Mouse (Mus musculus) myocyte (in vitro differentiated cells): ENCODE results near the gene B4galt1. TPM values are rescaled to one million over a fixed set of nuclear protein-coding genes. Genes with fewer than 3 reads are reported as not detected.

Source experiments
- H3K27me3 ChIP-seq: one replicate; pipeline ENCODE4 v1.6.1; 2011; ENCODE audit not compliant: control insufficient read depth, insufficient read depth, insufficient read length
- H3K36me3 ChIP-seq: one replicate; pipeline ENCODE4 v1.6.1; 2011; ENCODE audit not compliant: control insufficient read depth, insufficient read depth
- H3K4me2 ChIP-seq: one replicate; pipeline ENCODE4 v1.6.1; 2011; ENCODE audit warnings: low read depth, control low read depth
- H3K4me3 ChIP-seq: one replicate; pipeline ENCODE4 v1.5.1; 2011; ENCODE audit warnings: mild to moderate bottlenecking, control low read depth, moderate library complexity
- H3K79me2 ChIP-seq: one replicate; pipeline ENCODE4 v1.6.1; 2011; ENCODE audit not compliant: control insufficient read depth, insufficient read depth
- H3ac ChIP-seq: one replicate; pipeline ENCODE4 v1.6.1; 2011; ENCODE audit not compliant: control insufficient read depth, insufficient read length
- CEBPB ChIP-seq: IDR thresholded peaks from 2 replicates; pipeline ENCODE4 v1.6.1; 2011; ENCODE audit warnings: mild to moderate bottlenecking, moderate library complexity; ENCODE audit not compliant: poor library complexity, insufficient read depth, severe bottlenecking
- E2F4 ChIP-seq: IDR thresholded peaks from one replicate; pipeline ENCODE4 v1.6.1; 2011; ENCODE audit warnings: mild to moderate bottlenecking, control low read depth, moderate library complexity; ENCODE audit not compliant: insufficient read depth
- MAX ChIP-seq: IDR thresholded peaks from one replicate; pipeline ENCODE4 v1.6.1; 2011; ENCODE audit warnings: low read depth, mild to moderate bottlenecking, control low read depth
- MYOD1 ChIP-seq, 3 experiments: IDR thresholded peaks; one replicate each; pipeline ENCODE4 v1.6.1; 2011; ENCODE audit warnings: control low read depth in 2 of 3, low read depth in 2 of 3, mild to moderate bottlenecking in 2 of 3, moderate library complexity in 1 of 3; ENCODE audit not compliant: insufficient read length in 2 of 3, control insufficient read depth in 1 of 3
- MYOG ChIP-seq, 3 experiments: IDR thresholded peaks; one replicate each; pipeline ENCODE4 v1.6.1; 2011; ENCODE audit warnings: control low read depth in 2 of 3, low read depth in 2 of 3, mild to moderate bottlenecking in 2 of 3; ENCODE audit not compliant: insufficient read length in 2 of 3, control insufficient read depth in 1 of 3, insufficient read depth in 1 of 3
- POLR2A ChIP-seq: IDR thresholded peaks from one replicate; pipeline ENCODE4 v1.6.1; 2011; ENCODE audit warnings: low read depth, mild to moderate bottlenecking, control low read depth, moderate library complexity; ENCODE audit not compliant: insufficient read length
- POLR2AphosphoS2 ChIP-seq: IDR thresholded peaks from one replicate; pipeline ENCODE4 v1.6.1; 2011; ENCODE audit warnings: low read depth, control low read depth; ENCODE audit not compliant: insufficient read length
- REST ChIP-seq: IDR thresholded peaks from one replicate; pipeline ENCODE4 v1.6.1; 2011; ENCODE audit warnings: mild to moderate bottlenecking, control low read depth, moderate library complexity; ENCODE audit not compliant: insufficient read depth, insufficient read length
- SRF ChIP-seq: IDR thresholded peaks from one replicate; pipeline ENCODE4 v1.6.1; 2011; ENCODE audit warnings: low read depth; ENCODE audit not compliant: control insufficient read depth, insufficient read length
- TCF12 ChIP-seq: IDR thresholded peaks from one replicate; pipeline ENCODE4 v1.6.1; 2011; ENCODE audit warnings: mild to moderate bottlenecking, control low read depth; ENCODE audit not compliant: poor library complexity, insufficient read depth, severe bottlenecking
- TCF3 ChIP-seq: IDR thresholded peaks from one replicate; pipeline ENCODE4 v1.6.1; 2011; ENCODE audit warnings: low read depth, control low read depth; ENCODE audit not compliant: insufficient read length
- USF1 ChIP-seq: IDR thresholded peaks from one replicate; pipeline ENCODE4 v1.6.1; 2011; ENCODE audit warnings: low read depth, mild to moderate bottlenecking, control low read depth, moderate library complexity
- polyA plus RNA-seq: library from polyadenylated mRNA; unstranded; fragments of >200 nt; fragmentation: generic; extraction: Trizol; gene quantifications from one replicate; pipeline ENCODE4 v1.2.1, GENCODE M21; 2012; ENCODE audit warnings: missing spikeins

The B4galt1 gene
- polyA plus RNA-seq, 1 experiment: 37.7 TPM

DNA sequence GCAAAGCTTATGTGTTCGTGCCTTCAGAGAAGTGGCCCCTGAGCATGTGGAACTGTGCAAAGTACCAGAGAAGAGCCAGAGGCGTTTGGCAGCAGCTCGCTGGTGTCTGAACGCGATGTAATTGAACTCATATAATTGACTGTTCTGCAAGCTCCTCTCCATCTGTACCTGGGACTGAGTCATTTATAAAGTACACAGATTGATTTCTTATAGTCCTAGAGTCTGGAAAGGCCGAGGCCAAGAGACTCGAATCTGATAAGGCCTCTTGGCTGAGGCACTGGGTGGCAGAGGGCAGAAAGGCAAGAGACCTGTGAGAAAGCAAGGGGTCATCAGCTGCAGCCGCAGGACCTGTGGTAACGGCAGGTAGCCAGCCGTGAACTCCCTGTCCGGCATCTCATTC is 35.0 kb upstream of the B4galt1 start:
- no peaks in the 10 kb centered on the region for H3K36me3 ChIP-seq
- H3K4me2 ChIP-seq: no peak overlapping the region
- H3K79me2 ChIP-seq: no peaks in the 10 kb centered on the region
- H3K4me3 ChIP-seq: no peak overlapping the region
- no peak overlapping the region for H3ac ChIP-seq
- TF ChIP-seq MAX (no peak), SRF (no peak), TCF12 (no peak), POLR2AphosphoS2 (no peak), E2F4 (no peak), MYOG (IDR thresholded peaks at IDR 0.05; ENCODE audit: control insufficient read depth in 1 of 3, insufficient read depth in 1 of 3, insufficient read length in 2 of 3, low read depth in 2 of 3) (no peak), USF1 (no peak), TCF3 (no peak), REST (no peak), POLR2A (no peak), CEBPB (no peak), MYOD1 (IDR thresholded peaks at IDR 0.05; ENCODE audit: control insufficient read depth in 1 of 3, insufficient read length in 2 of 3, low read depth in 2 of 3) (no peak)
- no peaks in the 10 kb centered on the region for H3K27me3 ChIP-seq

DNA sequence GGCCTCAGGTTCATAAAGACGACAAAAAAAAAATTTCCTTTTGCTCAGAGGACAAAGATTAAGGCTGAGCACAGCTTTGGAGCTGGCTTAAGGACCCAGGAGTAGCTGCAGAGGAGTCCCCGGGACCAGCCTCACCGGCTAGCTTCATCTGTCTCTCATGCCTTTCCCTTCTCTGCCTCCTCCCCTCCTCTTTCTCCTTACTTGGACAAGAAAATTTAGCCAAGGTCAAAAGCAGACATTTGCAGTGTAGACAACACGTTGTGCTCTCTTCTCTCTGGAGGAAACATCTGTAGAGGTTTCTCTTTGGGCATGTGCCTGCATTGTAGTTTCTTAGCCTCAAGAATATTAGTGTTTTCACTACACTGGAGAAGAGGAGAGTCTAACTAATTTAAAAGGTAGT is 32.1 kb upstream of the B4galt1 start:
- no peaks in the 10 kb centered on the region for H3K36me3 ChIP-seq
- H3K79me2 ChIP-seq: no peaks in the 10 kb centered on the region
- H3K27me3 ChIP-seq: no peaks in the 10 kb centered on the region
- no peak overlapping the region for H3K4me3 ChIP-seq
- H3ac ChIP-seq: no peak overlapping the region
- no peak overlapping the region for H3K4me2 ChIP-seq
- TF ChIP-seq CEBPB: no peak

- H3K79me2 ChIP-seq: no peaks in the 10 kb centered on the region
- H3ac ChIP-seq: no peak overlapping the region
- no peaks in the 10 kb centered on the region for H3K27me3 ChIP-seq
- H3K4me2 ChIP-seq: no peak overlapping the region
- H3K36me3 ChIP-seq: no peaks in the 10 kb centered on the region
- TF ChIP-seq REST (no peak), MYOG (IDR thresholded peaks at IDR 0.05; ENCODE audit: control insufficient read depth in 1 of 3, insufficient read depth in 1 of 3, insufficient read length in 2 of 3, low read depth in 2 of 3) (no peak), E2F4 (no peak), POLR2A (no peak), SRF (no peak), USF1 (no peak), TCF12 (no peak), MAX (no peak), TCF3 (no peak), MYOD1 (IDR thresholded peaks at IDR 0.05; ENCODE audit: control insufficient read depth in 1 of 3, insufficient read length in 2 of 3, low read depth in 2 of 3) (no peak), CEBPB (no peak), POLR2AphosphoS2 (no peak)
- no peak overlapping the region for H3K4me3 ChIP-seq
Measured at GRCm38 (mm10) chr4:40885166-40885525, 31.3 kb upstream of the B4galt1 start.

DNA sequence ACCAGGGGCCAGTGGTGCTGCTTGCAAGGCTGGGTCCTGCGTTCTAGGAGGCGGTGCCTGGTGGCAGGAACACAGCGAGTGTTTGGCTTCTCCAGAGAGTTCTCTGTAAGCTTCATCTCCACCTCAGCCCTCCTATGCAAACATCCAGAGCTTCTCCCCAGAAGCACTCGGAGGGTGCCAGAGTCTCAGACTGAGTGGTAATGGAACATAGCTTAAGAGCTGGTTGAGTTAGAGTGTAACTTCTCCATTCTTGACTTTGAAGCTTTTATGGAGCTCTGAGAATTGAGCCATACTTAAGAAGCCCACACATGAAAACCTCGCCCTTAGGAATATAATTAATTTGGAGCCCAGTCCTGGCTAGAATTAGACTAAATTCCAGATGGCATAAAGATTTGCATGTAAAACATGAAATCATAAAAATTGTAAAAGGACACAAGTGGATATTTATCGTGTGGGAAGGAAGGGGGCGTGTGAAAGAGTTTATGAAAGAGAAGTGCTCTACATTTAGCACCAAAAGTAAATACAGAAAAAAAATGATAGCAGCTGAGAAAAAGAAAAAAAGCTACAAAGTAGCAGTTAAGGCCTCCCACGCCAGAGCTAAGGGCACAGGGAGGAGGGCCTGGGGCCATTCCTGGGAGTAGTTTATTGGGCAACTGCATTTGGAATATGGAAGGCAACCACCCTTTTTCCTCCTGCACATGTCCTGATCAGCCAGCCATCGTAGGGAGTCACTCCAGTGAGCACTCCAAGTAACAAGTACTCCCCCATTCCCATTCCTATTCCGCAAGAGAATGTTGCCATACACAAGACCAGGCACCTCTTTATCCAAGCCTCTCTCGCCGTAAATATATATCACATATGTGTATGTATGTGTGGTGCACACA is 30.7 kb upstream of the B4galt1 start:
- no peak overlapping the region for H3K4me3 ChIP-seq
- no peaks in the 10 kb centered on the region for H3K27me3 ChIP-seq
- no peak overlapping the region for H3K4me2 ChIP-seq
- H3K36me3 ChIP-seq: no peaks in the 10 kb centered on the region
- TF ChIP-seq USF1: no peak
- H3ac ChIP-seq: no peak overlapping the region
- H3K79me2 ChIP-seq: no peaks in the 10 kb centered on the region

DNA sequence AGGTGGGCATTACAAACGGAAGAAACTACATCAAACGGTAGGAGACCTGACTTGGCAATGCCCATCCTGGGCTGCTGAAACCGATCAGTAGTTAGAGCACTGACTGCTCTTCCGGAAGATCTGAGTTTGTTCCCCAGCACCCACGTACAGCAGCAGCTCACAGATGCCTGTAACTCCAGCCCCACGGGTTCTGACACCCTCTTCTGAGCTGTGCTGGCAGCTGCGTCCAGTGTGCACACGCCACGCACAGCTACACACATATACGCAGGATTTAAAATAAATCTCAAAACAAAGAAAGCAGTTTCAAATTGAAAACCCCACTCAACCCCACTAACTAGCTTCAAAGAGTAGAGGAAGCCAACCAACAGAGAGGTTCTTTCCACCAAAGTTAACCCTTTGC is 29.4 kb upstream of the B4galt1 start:
- Histone ChIP-seq H3K79me2 (no peaks in the 10 kb centered on the region), H3K27me3 (no peaks in the 10 kb centered on the region), H3K4me2 (no peak overlapping the region), H3K36me3 (no peaks in the 10 kb centered on the region), H3K4me3 (no peak overlapping the region), H3ac (no peak overlapping the region)
- TF ChIP-seq TCF12 (no peak), USF1 (no peak), E2F4 (no peak), SRF (no peak), MAX (no peak), MYOG (IDR thresholded peaks at IDR 0.05; ENCODE audit: control insufficient read depth in 1 of 3, insufficient read depth in 1 of 3, insufficient read length in 2 of 3, low read depth in 2 of 3) (no peak), CEBPB (no peak), POLR2A (no peak), REST (no peak), POLR2AphosphoS2 (no peak), TCF3 (no peak), MYOD1 (IDR thresholded peaks at IDR 0.05; ENCODE audit: control insufficient read depth in 1 of 3, insufficient read length in 2 of 3, low read depth in 2 of 3) (no peak)
